Mouse (Mus musculus) hindbrain, embryonic 14.5 days (tissue): Measurements from ENCODE around the gene Mark3. TPM values are rescaled to one million over a fixed set of nuclear protein-coding genes. Genes with fewer than 3 reads are reported as not detected.
"Not testable (repeated sequence)": the region's sequence is repeated elsewhere in the genome, so short reads cannot be mapped to it uniquely, and the experiment has no call there.

Experiments used
- ATAC-seq: fragments of 200-750 bp; cut with Nextera tagmentation; 2 replicates; pipeline ENCODE4 v1.8.0; 2017; ENCODE audit warnings: moderate number of reproducible peaks, mild to moderate bottlenecking, moderate TSS enrichment, moderate library complexity; ENCODE audit not compliant: low FRiP score
- DNase-seq: peaks from one replicate; pipeline ENCODE4 v3.0.0-alpha.2; 2015; ENCODE audit warnings: low spot score
- H3K27ac ChIP-seq: fragments of 300-500 bp; sonication (generic); 2 replicates; pipeline ENCODE4 v1.5.1; 2014; ENCODE audit warnings: mild to moderate bottlenecking, moderate library complexity
- H3K27me3 ChIP-seq: fragments of 300-500 bp; sonication (generic); 2 replicates; pipeline ENCODE4 v1.6.1; 2014; ENCODE audit warnings: mild to moderate bottlenecking, low read length, mixed read lengths; ENCODE audit not compliant: control insufficient read depth, insufficient read depth
- H3K36me3 ChIP-seq: fragments of 300-500 bp; sonication (generic); replicated peaks from 2 replicates; pipeline ENCODE4 v1.6.1; 2014; ENCODE audit not compliant: control insufficient read depth, insufficient read depth
- H3K4me1 ChIP-seq: fragments of 300-500 bp; sonication (generic); replicated peaks from 2 replicates; pipeline ENCODE4 v1.6.1; 2014; ENCODE audit warnings: antibody characterized with exemption, low read length, mixed read lengths; ENCODE audit not compliant: control insufficient read depth, insufficient read depth
- H3K4me2 ChIP-seq: fragments of 300-500 bp; sonication (generic); replicated peaks from 2 replicates; pipeline ENCODE4 v1.6.1; 2014; ENCODE audit warnings: mild to moderate bottlenecking, moderate library complexity
- H3K4me3 ChIP-seq: fragments of 300-500 bp; sonication (generic); replicated peaks from 2 replicates; pipeline ENCODE4 v1.5.1; 2014; ENCODE audit warnings: mild to moderate bottlenecking, low read length
- H3K9ac ChIP-seq: fragments of 300-500 bp; sonication (generic); 2 replicates; pipeline ENCODE4 v1.6.1; 2014
- H3K9me3 ChIP-seq: fragments of 300-500 bp; sonication (generic); 2 replicates; pipeline ENCODE4 v1.6.1; 2016; ENCODE audit warnings: low read length; ENCODE audit not compliant: control insufficient read depth
- WGBS: fragments of 180-500 bp; shearing (Covaris S2); extraction: QIAGEN DNeasy Blood & Tissue Kit; methylation state at CpG from one replicate; pipeline ENCODE4 v1.1.7; 2014; 5-methylcytosine and 5-hydroxymethylcytosine counted together
- polyA plus RNA-seq: library from polyadenylated mRNA; unstranded; fragments of >200 nt; fragmentation: Nextera tagmentation; extraction: Ambion mirVana; gene quantifications from 2 replicates; pipeline ENCODE4 v1.2.1, GENCODE M21; 2014

Gene Mark3
- polyA plus RNA-seq, 1 experiment from 2014 or later = 76.4 TPM

GRCm38 (mm10) chr12:111537796-111538291, 36.5 kb upstream of the Mark3 start, which contains the start of gene Eif5:
TSS of gene Eif5 (plus strand) at chr12:111538016.
- peak within 1 kb of the TSS; percentile 99 for H3K27ac ChIP-seq
- ATAC-seq (peak; percentile 100), DNase-seq (peak; percentile 99)
- peak within 1 kb of the TSS; percentile 100 for H3K4me3 ChIP-seq
- WGBS = under 1% methylated on average over 43 of the region's 47 CpGs
- H3K4me1 ChIP-seq = peaks cover 24% of the 10 kb centered on the region
- H3K9me3 ChIP-seq = no peaks in the 10 kb centered on the region
- peak within 1 kb of the TSS; percentile 88 for H3K4me2 ChIP-seq
- H3K9ac ChIP-seq = peak within 1 kb of the TSS; percentile 98
- peaks cover 37% of the 10 kb centered on the region for H3K36me3 ChIP-seq
- H3K27me3 ChIP-seq = no peaks in the 10 kb centered on the region

- peak overlapping the region; percentile 96 for H3K9ac ChIP-seq
- under 1% methylated on average over 68 of the region's 111 CpGs for WGBS
- ATAC-seq (peak; percentile 57), DNase-seq (peak; percentile 80)
- H3K4me3 ChIP-seq = peak overlapping the region; percentile 100
- no peaks in the 10 kb centered on the region for H3K27me3 ChIP-seq
- peaks cover 43% of the 10 kb centered on the region for H3K36me3 ChIP-seq
- peak overlapping the region; percentile 88 for H3K4me2 ChIP-seq
- peak overlapping the region; percentile 99 for H3K27ac ChIP-seq
- H3K9me3 ChIP-seq = no peaks in the 10 kb centered on the region
- peaks cover 24% of the 10 kb centered on the region for H3K4me1 ChIP-seq
These were observed 35.9 kb upstream of the Mark3 start for GRCm38 (mm10) chr12:111538292-111539040.

GRCm38 (mm10) chr12:111539041-111539345, 35.3 kb upstream of the Mark3 start:
- 2% methylated on average over 18 of the region's 18 CpGs for WGBS
- DNase-seq (no peak), ATAC-seq (no peak)
- Histone ChIP-seq H3K9me3 (no peaks in the 10 kb centered on the region), H3K27ac (peak overlapping the region; percentile 99), H3K4me3 (peak overlapping the region; percentile 100), H3K27me3 (no peaks in the 10 kb centered on the region), H3K36me3 (peaks cover 49% of the 10 kb centered on the region), H3K4me1 (peaks cover 24% of the 10 kb centered on the region), H3K4me2 (peak overlapping the region; percentile 88), H3K9ac (peak overlapping the region; percentile 96)

DNA sequence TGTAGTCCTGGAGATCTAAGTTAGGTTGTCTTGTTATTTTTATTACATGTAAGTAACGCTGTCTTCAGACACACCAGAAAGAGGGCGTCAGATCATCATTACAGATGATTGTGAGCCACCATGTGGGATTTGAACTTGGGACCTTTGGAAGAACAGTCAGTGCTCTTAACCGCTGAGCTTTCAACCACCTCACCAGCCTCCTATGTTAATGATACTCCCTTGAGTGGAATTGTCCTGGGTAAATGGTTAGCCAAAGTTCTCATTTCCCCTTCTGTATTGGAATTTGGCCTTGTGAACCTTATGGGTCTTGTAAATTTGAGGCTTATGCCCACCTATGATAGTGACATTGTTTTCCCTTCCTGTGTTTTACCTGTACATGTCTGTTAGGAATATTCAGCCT, 27.3 kb upstream of the Mark3 start:
- peaks cover 67% of the 10 kb centered on the region for H3K36me3 ChIP-seq
- no peaks in the 10 kb centered on the region for H3K4me1 ChIP-seq
- ATAC-seq = no peak
- no peak for DNase-seq
- WGBS = 91% methylated on average over 3 of the region's 3 CpGs
- no peak overlapping the region for H3K4me3 ChIP-seq
- no peaks in the 10 kb centered on the region for H3K9me3 ChIP-seq
- no peaks in the 10 kb centered on the region for H3K27me3 ChIP-seq
- no peak overlapping the region for H3K9ac ChIP-seq
- H3K4me2 ChIP-seq = no peak overlapping the region
- H3K27ac ChIP-seq = no peak overlapping the region

- Histone ChIP-seq H3K36me3 (peaks cover 51% of the 10 kb centered on the region), H3K4me3 (no peak overlapping the region), H3K4me2 (no peak overlapping the region), H3K4me1 (no peaks in the 10 kb centered on the region), H3K9ac (no peak overlapping the region), H3K9me3 (no peaks in the 10 kb centered on the region), H3K27me3 (no peaks in the 10 kb centered on the region), H3K27ac (no peak overlapping the region)
- DNase-seq (peak; percentile 23), ATAC-seq (no peak)
- WGBS = 62% methylated on average over 2 of the region's 2 CpGs
These were observed 25.6 kb upstream of the Mark3 start for GRCm38 (mm10) chr12:111548555-111549289.

- H3K4me2 ChIP-seq = no peak overlapping the region
- peaks cover 34% of the 10 kb centered on the region for H3K36me3 ChIP-seq
- ATAC-seq = no peak
- no peaks in the 10 kb centered on the region for H3K4me1 ChIP-seq
- H3K9me3 ChIP-seq = no peaks in the 10 kb centered on the region
- peak; percentile 21 for DNase-seq
- no peak overlapping the region for H3K9ac ChIP-seq
- H3K4me3 ChIP-seq = no peak overlapping the region
- H3K27ac ChIP-seq = no peak overlapping the region
- H3K27me3 ChIP-seq = no peaks in the 10 kb centered on the region
- 61% methylated on average over 1 of the region's 1 CpGs for WGBS
These were observed 23.6 kb upstream of the Mark3 start for GRCm38 (mm10) chr12:111550679-111551078.

GRCm38 (mm10) chr12:111552342-111552741, 22.0 kb upstream of the Mark3 start:
- DNase-seq (no peak), ATAC-seq (no peak)
- no peak overlapping the region for H3K9ac ChIP-seq
- no peak overlapping the region for H3K4me2 ChIP-seq
- H3K9me3 ChIP-seq = no peaks in the 10 kb centered on the region
- H3K36me3 ChIP-seq = peaks cover 17% of the 10 kb centered on the region
- H3K27ac ChIP-seq = no peak overlapping the region
- H3K4me1 ChIP-seq = no peaks in the 10 kb centered on the region
- H3K27me3 ChIP-seq = no peaks in the 10 kb centered on the region
- no peak overlapping the region for H3K4me3 ChIP-seq
- WGBS = 72% methylated on average over 8 of the region's 8 CpGs

DNA sequence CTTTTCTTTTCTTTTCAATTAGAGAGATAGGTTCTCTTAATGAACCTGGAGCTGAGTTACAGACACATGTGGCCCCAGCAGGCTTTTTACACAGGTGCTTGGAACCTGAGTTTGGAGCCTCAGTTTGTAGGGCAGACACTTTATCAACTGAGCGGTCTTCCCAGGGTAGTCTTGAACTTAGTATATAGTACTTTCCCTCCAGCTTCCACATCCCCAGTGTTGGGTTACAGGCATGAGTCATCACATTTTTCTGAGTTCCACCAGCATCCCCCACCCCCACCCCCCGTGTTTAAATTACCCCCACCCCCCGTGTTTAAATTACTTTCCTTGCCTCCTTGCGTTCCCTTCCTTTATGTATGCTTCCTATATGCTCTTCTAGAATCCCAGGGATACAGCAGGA, 19.0 kb upstream of the Mark3 start:
- no peaks in the 10 kb centered on the region for H3K36me3 ChIP-seq
- no peak overlapping the region for H3K9ac ChIP-seq
- H3K9me3 ChIP-seq = no peaks in the 10 kb centered on the region
- no peak for DNase-seq
- H3K4me2 ChIP-seq = no peak overlapping the region
- H3K27ac ChIP-seq = no peak overlapping the region
- ATAC-seq = no peak
- no peaks in the 10 kb centered on the region for H3K27me3 ChIP-seq
- 68% methylated on average over 4 of the region's 4 CpGs for whole genome bisulfite sequencing
- H3K4me3 ChIP-seq = no peak overlapping the region
- H3K4me1 ChIP-seq = 0 out of 2 replicates have a peak, but pooled peaks cover 3% of the 10 kb centered on the region

DNA sequence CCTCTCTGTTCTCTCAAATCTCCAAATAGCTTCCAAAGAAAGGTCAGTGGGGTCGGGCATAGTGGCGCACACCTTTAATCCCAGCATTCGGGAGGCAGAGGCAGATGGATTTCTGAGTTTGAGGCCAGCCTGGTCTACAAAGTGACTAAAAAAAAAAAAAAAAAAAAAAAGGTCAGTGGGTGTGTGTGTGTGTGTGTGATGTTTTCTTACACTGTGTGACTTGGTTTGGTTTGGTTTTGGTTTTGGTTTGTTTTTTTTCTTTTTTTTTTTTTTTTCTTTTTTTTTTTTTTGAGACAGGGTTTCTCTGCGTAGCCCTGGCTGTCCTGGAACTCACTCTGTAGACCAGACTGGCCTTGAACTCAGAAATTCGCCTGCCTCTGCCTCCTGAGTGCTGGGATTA, 18.4 kb upstream of the Mark3 start:
- H3K9me3 ChIP-seq, H3K9ac ChIP-seq, H3K27ac ChIP-seq, H3K27me3 ChIP-seq, H3K36me3 ChIP-seq, H3K4me2 ChIP-seq, H3K4me1 ChIP-seq, DNase-seq, ATAC-seq, H3K4me3 ChIP-seq: not testable (repeated sequence)
- WGBS = 88% methylated on average over 5 of the region's 5 CpGs
